Mouse (Mus musculus): ENCODE results near the gene Ddx60.

- TF ChIP-seq POLR2A (IDR thresholded peaks at IDR 0.05; ENCODE audit: low read depth, low read length), result no peak
- TF ChIP-seq CTCF (IDR thresholded peaks at IDR 0.05; ENCODE audit: extremely low read depth, insufficient read depth, insufficient read length, insufficient replicate concordance), result no peak
These were observed 86.7 kb downstream of the Ddx60 start for GRCm38 (mm10) chr8:62014582-62014981.

Measured in spleen, adult 2 months (tissue).